Mouse (Mus musculus) c-Kit-positive CD71-positive TER-119-positive erythroid progenitor cells, embryonic 14.5 days (primary cell): ENCODE results near the gene Tmem179b.

Source experiments
- DNase-seq: peaks from one replicate; pipeline ENCODE4 v3.0.0-alpha.2; 2013; ENCODE audit warnings: low spot score

Tmem179b gene

GRCm38 (mm10) chr19:8774086-8774835 is at the start of gene Tmem179b:
TSS of gene Tmem179b (minus strand) at chr19:8774467.
- peak; percentile 94 for DNase-seq

GRCm38 (mm10) chr19:8822696-8823095 is 48.4 kb upstream of the Tmem179b start:
- DNase-seq: no peak

GRCm38 (mm10) chr19:8821146-8821545 is 46.9 kb upstream of the Tmem179b start:
- DNase-seq: no peak

- DNase-seq: no peak
These were observed 46.2 kb upstream of the Tmem179b start for GRCm38 (mm10) chr19:8820424-8820956.

GRCm38 (mm10) chr19:8819596-8820423 is 45.5 kb upstream of the Tmem179b start, which contains the start of gene Hnrnpul2:
TSS of gene Hnrnpul2 (plus strand) at chr19:8820010.
- DNase-seq: peak; percentile 95

- peak; percentile 96 for DNase-seq
These were observed 44.7 kb upstream of the Tmem179b start, which contains the start of gene Ttc9c for GRCm38 (mm10) chr19:8818801-8819595. TSS of gene Ttc9c (minus strand) at chr19:8819333.

GRCm38 (mm10) chr19:8818301-8818798 is 44.1 kb upstream of the Tmem179b start:
- no peak for DNase-seq

GRCm38 (mm10) chr19:8817001-8817400 is 42.7 kb upstream of the Tmem179b start:
- DNase-seq: no peak

GRCm38 (mm10) chr19:8815812-8816211 is 41.5 kb upstream of the Tmem179b start:
- DNase-seq: no peak

GRCm38 (mm10) chr19:8806810-8807209 is 32.5 kb upstream of the Tmem179b start:
- no peak for DNase-seq

GRCm38 (mm10) chr19:8803879-8804660 is 29.8 kb upstream of the Tmem179b start:
- DNase-seq: no peak

- DNase-seq: no peak
These were observed 29.0 kb upstream of the Tmem179b start for GRCm38 (mm10) chr19:8803204-8803780.

GRCm38 (mm10) chr19:8802130-8802821 is 28.0 kb upstream of the Tmem179b start, which contains the start of gene Zbtb3:
TSS of gene Zbtb3 (plus strand) at chr19:8802555.
- peak; percentile 98 for DNase-seq

GRCm38 (mm10) chr19:8798947-8799315 is 24.7 kb upstream of the Tmem179b start:
- no peak for DNase-seq

GRCm38 (mm10) chr19:8798264-8798946 is 24.1 kb upstream of the Tmem179b start, which contains the start of gene Polr2g:
TSS of gene Polr2g (minus strand) at chr19:8798577.
- DNase-seq: peak; percentile 87

- no peak for DNase-seq
These were observed 15.9 kb upstream of the Tmem179b start for GRCm38 (mm10) chr19:8790171-8790570.

- no peak for DNase-seq
These were observed 14.9 kb upstream of the Tmem179b start for GRCm38 (mm10) chr19:8789171-8789570.

- DNase-seq: no peak
These were observed 14.3 kb upstream of the Tmem179b start for GRCm38 (mm10) chr19:8788521-8788920.
